Mouse (Mus musculus) urinary bladder, postnatal 4 days (tissue): Measurements from ENCODE around the gene Gm4553.
"Not testable (repeated sequence)": the region's sequence is repeated elsewhere in the genome, so short reads cannot be mapped to it uniquely, and the experiment has no call there.

Source experiments
- DNase-seq, 2 experiments: peaks; one replicate each; pipeline ENCODE4 v3.0.0; 2021 to 2022; ENCODE audit warnings: low spot score in 2 of 2

Gene Gm4553

GRCm38 (mm10) chr7:142135934-142136333 is 29.6 kb downstream of the Gm4553 start, which contains the start of gene Gm39115:
TSS of gene Gm39115 (minus strand) at chr7:142136034.
- not testable (repeated sequence) for DNase-seq

- no peak for DNase-seq
Measured at GRCm38 (mm10) chr7:142134206-142134995, 31.1 kb downstream of the Gm4553 start.

DNA sequence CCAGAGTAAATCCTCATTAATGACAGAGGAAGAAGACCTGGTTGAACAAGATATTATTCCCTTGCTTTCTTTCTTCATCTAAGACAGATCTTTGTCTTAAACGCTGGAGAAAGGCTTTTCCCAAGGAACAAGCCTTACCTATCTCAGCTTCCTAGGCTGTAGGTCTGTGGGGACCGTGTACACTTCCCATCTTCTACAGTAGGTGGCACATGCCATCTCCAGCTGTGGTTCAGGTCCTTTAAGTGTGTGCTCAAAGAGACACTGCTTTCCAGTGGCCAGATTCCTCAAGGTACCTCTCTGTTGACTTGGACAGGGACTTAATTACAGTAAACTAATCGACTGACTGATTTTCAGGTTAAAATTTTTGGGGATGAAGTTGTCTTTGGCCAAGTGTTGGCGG is 36.7 kb downstream of the Gm4553 start:
- DNase-seq: no peak

DNA sequence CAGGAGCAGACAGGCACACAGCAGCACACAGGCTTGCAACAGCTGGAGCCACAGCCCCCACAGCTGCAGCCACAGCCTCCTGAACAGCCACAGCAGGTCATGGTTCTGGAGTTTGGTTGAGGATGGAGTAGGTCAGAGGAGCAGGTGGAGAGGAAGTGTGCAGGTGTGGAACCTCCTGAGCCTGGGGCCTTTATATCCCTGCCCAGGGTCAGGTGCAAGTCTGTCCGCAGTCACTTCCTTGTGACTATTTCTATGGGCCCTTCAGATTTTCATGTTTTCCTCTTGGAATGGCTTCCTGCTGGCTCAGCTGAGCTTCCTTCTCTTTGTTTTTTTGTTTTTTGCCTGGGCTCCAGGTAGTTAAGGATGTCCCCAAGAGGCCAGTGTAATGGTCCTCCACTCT is 44.9 kb downstream of the Gm4553 start, which contains the start of gene Gm45618:
Gene Gm45618, minus strand, starts transcription at position 101 of the 400 bp plus-strand sequence.
- not testable (repeated sequence) for DNase-seq

- DNase-seq: no peak
Measured at GRCm38 (mm10) chr7:142119632-142120031, 45.9 kb downstream of the Gm4553 start.
